Mouse (Mus musculus) macrophage (primary cell): ENCODE results near the gene Pxn. TPM values are rescaled to one million over a fixed set of nuclear protein-coding genes. Genes with fewer than 3 reads are reported as not detected.

Experiments used
- H3K27ac ChIP-seq: fragments of 350-480 bp; formaldehyde crosslinking; 2 replicates; pipeline ENCODE4 v1.9.0; 2021
- H3K36me3 ChIP-seq: fragments of 350-480 bp; formaldehyde crosslinking; 2 replicates; pipeline ENCODE4 v1.9.0; 2021; ENCODE audit errors: inconsistent target
- H3K4me3 ChIP-seq: fragments of 350-480 bp; formaldehyde crosslinking; 2 replicates; pipeline ENCODE4 v1.9.0; 2021; ENCODE audit errors: inconsistent target
- H3K79me2 ChIP-seq: fragments of 350-480 bp; formaldehyde crosslinking; 2 replicates; pipeline ENCODE4 v1.9.0; 2021; ENCODE audit errors: inconsistent target
- WGBS: methylation state at CpG from one replicate; pipeline ENCODE4 v1.1.7; 2026; ENCODE audit warnings: inconsistent platforms; ENCODE audit not compliant: missing documents; 5-methylcytosine and 5-hydroxymethylcytosine counted together
- polyA plus RNA-seq: library from polyadenylated mRNA; stranded (reverse); fragments of 250-400 nt; gene quantifications from 3 replicates; pipeline ENCODE4 v1.2.4, GENCODE M21; 2018; ENCODE audit warnings: inconsistent platforms

The Pxn gene
- polyA plus RNA-seq, 1 experiment from 2014 or later = 48.5 TPM

GRCm38 (mm10) chr5:115538017-115538692 lies 31.7 kb downstream of the Pxn start:
- H3K36me3 ChIP-seq = no peaks in the 10 kb centered on the region
- 55% methylated on average over 13 of the region's 13 CpGs for WGBS
- H3K27ac ChIP-seq = peak overlapping the region; percentile 69
- no peak overlapping the region for H3K4me3 ChIP-seq
- peaks cover 95% of the 10 kb centered on the region for H3K79me2 ChIP-seq

GRCm38 (mm10) chr5:115538693-115539043 lies 32.2 kb downstream of the Pxn start:
- H3K4me3 ChIP-seq = no peak overlapping the region
- peaks cover 95% of the 10 kb centered on the region for H3K79me2 ChIP-seq
- peak overlapping the region; percentile 69 for H3K27ac ChIP-seq
- no peaks in the 10 kb centered on the region for H3K36me3 ChIP-seq
- under 1% methylated on average over 12 of the region's 12 CpGs for WGBS

- peaks cover 32% of the 10 kb centered on the region for H3K36me3 ChIP-seq
- peaks cover 61% of the 10 kb centered on the region for H3K79me2 ChIP-seq
- H3K4me3 ChIP-seq = peak overlapping the region; percentile 5; the same call in 1 of the 2 replicates
- 10% methylated on average over 17 of the region's 19 CpGs for whole genome bisulfite sequencing
- peak overlapping the region; percentile 10; the same call in 1 of the 2 replicates for H3K27ac ChIP-seq
These were observed 36.3 kb downstream of the Pxn start for GRCm38 (mm10) chr5:115542635-115543384.

- Histone ChIP-seq H3K4me3 (no peak overlapping the region; the same call in 1 of the 2 replicates), H3K27ac (0 out of 2 replicates have a peak overlapping the region, but pooled peaks have one; percentile 10), H3K79me2 (peaks cover 56% of the 10 kb centered on the region), H3K36me3 (peaks cover 40% of the 10 kb centered on the region)
- 36% methylated on average over 16 of the region's 17 CpGs for WGBS
These were observed 37.2 kb downstream of the Pxn start for GRCm38 (mm10) chr5:115543509-115544253.

GRCm38 (mm10) chr5:115544655-115545185 lies 38.2 kb downstream of the Pxn start:
- H3K27ac ChIP-seq = no peak overlapping the region
- H3K36me3 ChIP-seq = peaks cover 50% of the 10 kb centered on the region
- 40% methylated on average over 18 of the region's 18 CpGs for WGBS

GRCm38 (mm10) chr5:115545636-115546035 lies 39.2 kb downstream of the Pxn start:
- Histone ChIP-seq H3K27ac (no peak overlapping the region), H3K79me2 (peaks cover 37% of the 10 kb centered on the region), H3K36me3 (peaks cover 53% of the 10 kb centered on the region), H3K4me3 (no peak overlapping the region)
- 96% methylated on average over 14 of the region's 14 CpGs for WGBS

More at GRCm38 (mm10) chr5:115544655-115545185, 38.2 kb downstream of the Pxn start:
- Histone ChIP-seq H3K4me3 (no peak overlapping the region), H3K79me2 (peaks cover 46% of the 10 kb centered on the region)

- peaks cover 54% of the 10 kb centered on the region for H3K36me3 ChIP-seq
- 98% methylated on average over 11 of the region's 11 CpGs for WGBS
- H3K79me2 ChIP-seq = peaks cover 28% of the 10 kb centered on the region
- no peak overlapping the region for H3K4me3 ChIP-seq
- H3K27ac ChIP-seq = no peak overlapping the region
These were observed 40.1 kb downstream of the Pxn start for GRCm38 (mm10) chr5:115546536-115546935.

GRCm38 (mm10) chr5:115547014-115547413 lies 40.5 kb downstream of the Pxn start:
- no peak overlapping the region for H3K27ac ChIP-seq
- peaks cover 59% of the 10 kb centered on the region for H3K36me3 ChIP-seq
- H3K79me2 ChIP-seq = peaks cover 23% of the 10 kb centered on the region; the same call in 1 of the 2 replicates
- H3K4me3 ChIP-seq = no peak overlapping the region
- WGBS = over 99% methylated on average over 6 of the region's 6 CpGs

- no peak overlapping the region for H3K27ac ChIP-seq
- 89% methylated on average over 7 of the region's 7 CpGs for WGBS
- no peak overlapping the region for H3K4me3 ChIP-seq
- peaks cover 63% of the 10 kb centered on the region for H3K36me3 ChIP-seq
- peaks cover 19% of the 10 kb centered on the region; the same call in 1 of the 2 replicates for H3K79me2 ChIP-seq
These were observed 40.9 kb downstream of the Pxn start for GRCm38 (mm10) chr5:115547421-115547820.

- H3K4me3 ChIP-seq = no peak overlapping the region
- no peak overlapping the region for H3K27ac ChIP-seq
- H3K36me3 ChIP-seq = peaks cover 75% of the 10 kb centered on the region
- 96% methylated on average over 18 of the region's 18 CpGs for WGBS
- peaks cover 7% of the 10 kb centered on the region; the same call in 1 of the 2 replicates for H3K79me2 ChIP-seq
These were observed 42.2 kb downstream of the Pxn start for GRCm38 (mm10) chr5:115548501-115549285.

- peaks cover 72% of the 10 kb centered on the region for H3K36me3 ChIP-seq
- WGBS = 94% methylated on average over 7 of the region's 11 CpGs
These were observed 44.1 kb downstream of the Pxn start for GRCm38 (mm10) chr5:115550482-115551005.

GRCm38 (mm10) chr5:115551386-115551785 lies 44.9 kb downstream of the Pxn start:
- WGBS = 97% methylated on average over 12 of the region's 12 CpGs
- H3K36me3 ChIP-seq = peaks cover 63% of the 10 kb centered on the region

More at GRCm38 (mm10) chr5:115550482-115551005, 44.1 kb downstream of the Pxn start:
- no peaks in the 10 kb centered on the region; the same call in 1 of the 2 replicates for H3K79me2 ChIP-seq
- H3K4me3 ChIP-seq = no peak overlapping the region
- no peak overlapping the region for H3K27ac ChIP-seq

GRCm38 (mm10) chr5:115551799-115552198 lies 45.3 kb downstream of the Pxn start:
- Histone ChIP-seq H3K27ac (no peak overlapping the region), H3K4me3 (no peak overlapping the region), H3K36me3 (peaks cover 59% of the 10 kb centered on the region), H3K79me2 (no peaks in the 10 kb centered on the region; the same call in 1 of the 2 replicates)
- 90% methylated on average over 8 of the region's 13 CpGs for WGBS

More at GRCm38 (mm10) chr5:115551386-115551785, 44.9 kb downstream of the Pxn start:
- Histone ChIP-seq H3K79me2 (no peaks in the 10 kb centered on the region; the same call in 1 of the 2 replicates), H3K27ac (no peak overlapping the region), H3K4me3 (no peak overlapping the region)
